Mouse (Mus musculus): ENCODE measurements around the gene Kcnj12. TPM values are rescaled to one million over a fixed set of nuclear protein-coding genes. Genes with fewer than 3 reads are reported as not detected.

Gene Kcnj12
- 0.06 and 0.10 TPM in 2 replicates for polyA plus RNA-seq (2012; rRNA removed)
- not detected in 2 replicates for polyA plus RNA-seq (2014; fragmentation: Nextera tagmentation; extraction: Ambion mirVana)

GRCm38 (mm10) chr11:61022550-61023391, at the start of gene Kcnj12:
TSS of gene Kcnj12 (plus strand) at chr11:61022564.
- no peak within 1 kb of the TSS for H3K9ac ChIP-seq (replicated peaks)

GRCm38 (mm10) chr11:60975097-60975496, 47.3 kb upstream of the Kcnj12 start:
- no peaks in the 10 kb centered on the region for H3K36me3 ChIP-seq (replicated peaks; ENCODE audit: control insufficient read depth, insufficient read depth, low read depth)
- H3K4me3 ChIP-seq (ENCODE audit: insufficient read depth in 1 of 2, low read depth in 2 of 2, low read length in 2 of 2) = no peak overlapping the region
- H3K27me3 ChIP-seq (ENCODE audit: control insufficient read depth, insufficient read depth, low read length) = no peaks in the 10 kb centered on the region
- TF ChIP-seq EP300 (IDR thresholded peaks at IDR 0.05; ENCODE audit: low read depth) = no peak
- no peak for TF ChIP-seq CTCF (IDR thresholded peaks at IDR 0.05; ENCODE audit: low read depth)
- H3K4me1 ChIP-seq (replicated peaks; ENCODE audit: control insufficient read depth in 2 of 2, insufficient read depth in 2 of 2, low read length in 1 of 2) = no peaks in the 10 kb centered on the region; a peak in 1 of 4 replicates
- no peak overlapping the region for H3K27ac ChIP-seq
- WGBS (ENCODE audit: insufficient replicate concordance) = 61% methylated on average over 11 of the region's 11 CpGs
- no peak for DNase-seq (ENCODE audit: low read depth in 3 of 3, low spot score in 3 of 3)
- ATAC-seq (ENCODE audit: insufficient read depth) = no peak
- no peaks in the 10 kb centered on the region for H3K9me3 ChIP-seq (ENCODE audit: control insufficient read depth, low read length)
- H3K9ac ChIP-seq (replicated peaks) = no peak overlapping the region
- H3K4me2 ChIP-seq (ENCODE audit: low read depth) = no peak overlapping the region

More at GRCm38 (mm10) chr11:61022550-61023391, at the start of gene Kcnj12:
- H3K4me2 ChIP-seq (ENCODE audit: low read depth) = peak within 1 kb of the TSS; percentile 18
- H3K36me3 ChIP-seq (replicated peaks; ENCODE audit: control insufficient read depth, insufficient read depth, low read depth) = no peaks in the 10 kb centered on the region
- ATAC-seq (ENCODE audit: insufficient read depth) (no peak), DNase-seq (ENCODE audit: low read depth in 3 of 3, low spot score in 3 of 3) (no peak)
- no peaks in the 10 kb centered on the region for H3K9me3 ChIP-seq (ENCODE audit: control insufficient read depth, low read length)
- peaks cover 39% of the 10 kb centered on the region for H3K27me3 ChIP-seq (ENCODE audit: control insufficient read depth, insufficient read depth, low read length)
- WGBS (ENCODE audit: insufficient replicate concordance) = 1% methylated on average over 81 of the region's 81 CpGs
- TF ChIP-seq CTCF (IDR thresholded peaks at IDR 0.05; ENCODE audit: low read depth) = no peak
- TF ChIP-seq EP300 (IDR thresholded peaks at IDR 0.05; ENCODE audit: low read depth) = no peak
- H3K4me1 ChIP-seq (replicated peaks; ENCODE audit: control insufficient read depth in 2 of 2, insufficient read depth in 2 of 2, low read length in 1 of 2) = no peaks in the 10 kb centered on the region
- no peak within 1 kb of the TSS for H3K27ac ChIP-seq
- H3K4me3 ChIP-seq (ENCODE audit: insufficient read depth in 1 of 2, low read depth in 2 of 2, low read length in 2 of 2) = peak within 1 kb of the TSS in 1 of 2 experiments; percentile 22; a peak in 2 of 4 replicates

DNA sequence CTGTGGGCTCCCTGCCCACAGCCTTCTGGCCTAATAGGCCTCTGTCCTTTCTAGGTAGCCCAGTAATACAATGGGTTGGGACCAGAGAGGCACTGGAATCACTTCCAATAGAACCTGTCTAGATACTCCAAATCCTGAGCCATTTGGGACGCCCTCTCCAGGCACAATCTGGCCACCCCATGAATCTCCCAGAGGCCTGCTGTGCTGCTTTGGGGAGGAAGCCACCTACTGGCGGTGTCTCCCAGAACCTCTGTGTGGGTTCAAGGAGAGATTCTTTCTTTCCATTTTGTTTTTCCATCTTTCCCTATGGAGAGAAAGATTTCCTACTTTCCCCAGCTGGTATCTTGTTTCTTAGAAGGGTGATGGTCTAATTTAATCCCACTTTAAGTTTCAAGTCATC, 46.1 kb upstream of the Kcnj12 start:
- H3K4me3 ChIP-seq (ENCODE audit: insufficient read depth in 1 of 2, low read depth in 2 of 2, low read length in 2 of 2) = no peak overlapping the region
- DNase-seq (ENCODE audit: low read depth in 3 of 3, low spot score in 3 of 3) (no peak), ATAC-seq (ENCODE audit: insufficient read depth) (no peak)
- no peak overlapping the region for H3K9ac ChIP-seq (replicated peaks)
- H3K27ac ChIP-seq = no peak overlapping the region
- H3K36me3 ChIP-seq (replicated peaks; ENCODE audit: control insufficient read depth, insufficient read depth, low read depth) = no peaks in the 10 kb centered on the region
- H3K4me1 ChIP-seq (replicated peaks; ENCODE audit: control insufficient read depth in 2 of 2, insufficient read depth in 2 of 2, low read length in 1 of 2) = no peaks in the 10 kb centered on the region; a peak in 1 of 4 replicates
- no peak overlapping the region for H3K4me2 ChIP-seq (ENCODE audit: low read depth)
- 71% methylated on average over 2 of the region's 2 CpGs for WGBS (ENCODE audit: insufficient replicate concordance)
- TF ChIP-seq EP300 (IDR thresholded peaks at IDR 0.05; ENCODE audit: low read depth) (no peak), CTCF (IDR thresholded peaks at IDR 0.05; ENCODE audit: low read depth) (no peak)
- no peaks in the 10 kb centered on the region for H3K27me3 ChIP-seq (ENCODE audit: control insufficient read depth, insufficient read depth, low read length)
- H3K9me3 ChIP-seq (ENCODE audit: control insufficient read depth, low read length) = no peaks in the 10 kb centered on the region

- Histone ChIP-seq H3K9me3 (ENCODE audit: control insufficient read depth, low read length) (no peaks in the 10 kb centered on the region), H3K9ac (replicated peaks) (no peak overlapping the region), H3K27me3 (ENCODE audit: control insufficient read depth, insufficient read depth, low read length) (no peaks in the 10 kb centered on the region), H3K36me3 (replicated peaks; ENCODE audit: control insufficient read depth, insufficient read depth, low read depth) (no peaks in the 10 kb centered on the region), H3K4me3 (ENCODE audit: insufficient read depth in 1 of 2, low read depth in 2 of 2, low read length in 2 of 2) (no peak overlapping the region), H3K4me2 (ENCODE audit: low read depth) (no peak overlapping the region), H3K4me1 (replicated peaks; ENCODE audit: control insufficient read depth in 2 of 2, insufficient read depth in 2 of 2, low read length in 1 of 2) (no peaks in the 10 kb centered on the region; a peak in 1 of 4 replicates), H3K27ac (no peak overlapping the region)
- DNase-seq (ENCODE audit: low read depth in 3 of 3, low spot score in 3 of 3) (peak in 1 of 3 experiments; percentile 13), ATAC-seq (ENCODE audit: insufficient read depth) (no peak)
- TF ChIP-seq CTCF (IDR thresholded peaks at IDR 0.05; ENCODE audit: low read depth) = no peak
- TF ChIP-seq EP300 (IDR thresholded peaks at IDR 0.05; ENCODE audit: low read depth) = no peak
- 30% methylated on average over 8 of the region's 8 CpGs for WGBS (ENCODE audit: insufficient replicate concordance)
These were observed 45.6 kb upstream of the Kcnj12 start for GRCm38 (mm10) chr11:60976742-60977141.

GRCm38 (mm10) chr11:60977153-60977552, 45.2 kb upstream of the Kcnj12 start:
- no peaks in the 10 kb centered on the region for H3K27me3 ChIP-seq (ENCODE audit: control insufficient read depth, insufficient read depth, low read length)
- no peak overlapping the region for H3K27ac ChIP-seq
- H3K9me3 ChIP-seq (ENCODE audit: control insufficient read depth, low read length) = no peaks in the 10 kb centered on the region
- WGBS (ENCODE audit: insufficient replicate concordance) = 44% methylated on average over 3 of the region's 3 CpGs
- no peaks in the 10 kb centered on the region for H3K36me3 ChIP-seq (replicated peaks; ENCODE audit: control insufficient read depth, insufficient read depth, low read depth)
- H3K4me3 ChIP-seq (ENCODE audit: insufficient read depth in 1 of 2, low read depth in 2 of 2, low read length in 2 of 2) = no peak overlapping the region
- H3K4me2 ChIP-seq (ENCODE audit: low read depth) = no peak overlapping the region
- no peak for DNase-seq (ENCODE audit: low read depth in 3 of 3, low spot score in 3 of 3)
- no peaks in the 10 kb centered on the region; a peak in 1 of 4 replicates for H3K4me1 ChIP-seq (replicated peaks; ENCODE audit: control insufficient read depth in 2 of 2, insufficient read depth in 2 of 2, low read length in 1 of 2)
- TF ChIP-seq CTCF (IDR thresholded peaks at IDR 0.05; ENCODE audit: low read depth) = no peak
- TF ChIP-seq EP300 (IDR thresholded peaks at IDR 0.05; ENCODE audit: low read depth) = no peak
- ATAC-seq (ENCODE audit: insufficient read depth) = no peak
- H3K9ac ChIP-seq (replicated peaks) = no peak overlapping the region
